Mouse (Mus musculus): Measurements from ENCODE around the gene Pde4b.

The Pde4b gene

GRCm38 (mm10) chr4:102623789-102624611 is 536.7 kb downstream of the Pde4b start:
- DNase-seq = no peak

- DNase-seq = no peak
These were observed 537.6 kb downstream of the Pde4b start for GRCm38 (mm10) chr4:102624937-102625336.

GRCm38 (mm10) chr4:102627799-102628198 is 540.5 kb downstream of the Pde4b start:
- DNase-seq = no peak

- no peak for DNase-seq
These were observed 542.3 kb downstream of the Pde4b start for GRCm38 (mm10) chr4:102629621-102630020.

- no peak for DNase-seq
These were observed 542.9 kb downstream of the Pde4b start for GRCm38 (mm10) chr4:102630261-102630660.

- DNase-seq = no peak
These were observed 544.3 kb downstream of the Pde4b start for GRCm38 (mm10) chr4:102631624-102632023.

GRCm38 (mm10) chr4:102633241-102633640 is 545.9 kb downstream of the Pde4b start:
- DNase-seq = no peak

- no peak for DNase-seq
These were observed 547.9 kb downstream of the Pde4b start for GRCm38 (mm10) chr4:102635258-102635657.

GRCm38 (mm10) chr4:102635944-102636343 is 548.6 kb downstream of the Pde4b start:
- no peak for DNase-seq

- DNase-seq = no peak
These were observed 550.1 kb downstream of the Pde4b start for GRCm38 (mm10) chr4:102637348-102637910.

GRCm38 (mm10) chr4:102640942-102641341 is 553.6 kb downstream of the Pde4b start:
- DNase-seq = no peak

GRCm38 (mm10) chr4:102644062-102644461 is 556.7 kb downstream of the Pde4b start:
- DNase-seq = no peak

GRCm38 (mm10) chr4:102647056-102647455 is 559.7 kb downstream of the Pde4b start:
- DNase-seq = no peak

- no peak for DNase-seq
These were observed 568.0 kb downstream of the Pde4b start for GRCm38 (mm10) chr4:102655331-102655730.

GRCm38 (mm10) chr4:102656494-102657036 is 569.2 kb downstream of the Pde4b start:
- no peak for DNase-seq

Measured in right cerebral cortex, postnatal 14 days (tissue).